Mouse (Mus musculus) hematopoietic stem cell, adult 5-6 weeks (primary cell): ENCODE results near the gene Ncf1. TPM values are rescaled to one million over a fixed set of nuclear protein-coding genes. Genes with fewer than 3 reads are reported as not detected.

ENCODE experiments used
- ATAC-seq, 2 experiments: fragments of 125-278 bp in 1 of 2; replicated peaks in 1 of 2; 2 replicates each; pipeline ENCODE4 v1.8.0; 2016 to 2017; ENCODE audit warnings: inconsistent platforms in 2 of 2, mild to moderate bottlenecking in 2 of 2, moderate number of reproducible peaks in 2 of 2, low read depth in 1 of 2, moderate TSS enrichment in 1 of 2; ENCODE audit not compliant: low FRiP score in 2 of 2, poor library complexity in 2 of 2, severe bottlenecking in 2 of 2, insufficient read depth in 1 of 2, low TSS enrichment in 1 of 2
- total RNA-seq: library from RNA; stranded (forward); fragments of 172-1452, 232-1000 nt; gene quantifications from 2 replicates; pipeline ENCODE4 v1.2.3, GENCODE M21; 2017

Ncf1 gene
- total RNA-seq, 1 experiment from 2014 or later, result 61.2 TPM

DNA sequence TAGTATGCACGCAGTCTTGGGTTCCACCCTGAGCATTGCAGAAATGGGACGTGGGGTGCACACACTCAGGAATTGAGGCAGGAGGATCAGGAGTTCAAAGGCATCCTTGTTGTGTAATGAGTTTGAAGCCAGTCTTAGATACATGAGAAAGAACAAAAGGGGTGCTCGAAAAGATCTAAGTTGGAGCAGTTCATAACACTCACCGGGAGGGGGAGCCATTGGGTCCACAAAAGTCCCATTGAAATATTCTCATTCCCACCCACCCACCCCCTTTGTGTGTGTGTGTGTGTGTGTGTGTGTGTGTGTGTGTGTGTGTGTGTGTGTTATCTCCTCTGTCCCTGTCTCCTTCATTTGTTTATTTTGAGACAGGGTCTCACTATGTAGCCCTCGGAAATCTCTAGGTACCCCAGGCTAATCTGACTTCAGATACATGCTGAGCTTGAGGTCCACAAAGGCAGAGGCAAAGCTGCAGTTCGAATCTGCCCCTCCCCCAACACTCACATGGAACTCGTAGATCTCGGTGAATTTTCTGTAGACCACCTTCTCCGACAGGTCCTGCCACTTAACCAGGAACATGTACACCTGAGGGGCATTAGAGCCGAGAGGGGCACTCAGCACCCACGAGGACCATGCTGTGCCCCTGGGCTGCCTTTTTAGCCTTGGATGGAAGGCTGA lies 1.7 kb downstream of the Ncf1 start:
- ATAC-seq, result no peak

DNA sequence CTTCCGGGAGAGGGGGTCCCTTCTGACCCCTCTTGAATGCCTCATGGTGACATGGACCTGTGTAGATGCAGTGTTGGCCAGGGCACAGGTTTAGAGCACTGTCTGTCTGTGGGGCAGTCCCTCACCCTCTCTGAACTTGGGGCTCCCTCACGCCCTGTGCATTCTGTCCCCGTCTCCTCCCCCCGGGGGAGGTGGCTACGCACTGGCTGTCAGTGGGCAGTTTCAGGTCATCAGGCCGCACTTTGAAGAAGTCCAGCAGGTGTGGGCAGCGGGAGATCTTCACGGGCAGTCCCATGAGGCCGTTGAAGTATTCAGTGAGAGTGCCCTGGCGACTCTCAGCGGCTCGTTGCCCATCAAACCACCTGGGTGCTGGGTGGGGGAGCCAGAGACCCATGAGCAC lies 2.5 kb downstream of the Ncf1 start:
- ATAC-seq, result no peak

DNA sequence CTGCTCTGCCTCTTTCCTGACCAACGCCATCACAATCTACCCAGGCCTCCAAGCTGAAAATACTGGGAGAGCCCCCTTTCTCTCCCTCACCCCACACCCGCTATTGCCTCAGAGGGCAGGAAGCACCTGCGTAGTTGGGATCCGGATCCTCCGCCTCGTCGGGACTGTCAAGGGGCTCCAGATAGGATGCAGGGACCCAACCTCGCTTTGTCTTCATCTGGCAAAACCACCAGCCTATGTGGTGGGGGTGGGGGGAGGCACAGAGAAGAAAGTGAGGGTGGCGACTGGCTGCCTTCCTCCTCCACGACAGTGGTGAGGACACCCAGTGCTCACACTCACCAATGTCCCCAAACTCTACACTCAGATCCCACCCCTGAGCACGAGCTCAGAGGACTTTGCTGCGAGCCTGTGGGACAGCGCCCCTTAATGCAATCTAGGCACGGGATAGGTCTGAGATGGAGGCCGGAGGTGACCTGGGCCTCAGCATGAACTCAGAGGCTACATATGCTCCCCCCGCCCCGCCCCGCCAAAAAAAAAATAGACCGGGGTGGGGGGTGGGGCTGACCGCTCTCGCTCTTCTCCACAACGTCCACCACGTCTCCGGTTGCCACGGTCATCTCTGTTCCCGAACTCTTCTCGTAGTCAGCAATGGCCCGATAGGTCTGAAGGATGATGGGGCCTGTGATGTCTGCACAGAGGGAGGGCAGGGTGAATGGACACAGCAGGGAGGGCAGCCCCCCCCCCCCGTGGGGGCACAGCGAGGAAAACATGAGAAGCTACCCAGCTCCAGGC lies 4.1 kb downstream of the Ncf1 start:
- ATAC-seq, result peak; percentile 38 to 44

DNA sequence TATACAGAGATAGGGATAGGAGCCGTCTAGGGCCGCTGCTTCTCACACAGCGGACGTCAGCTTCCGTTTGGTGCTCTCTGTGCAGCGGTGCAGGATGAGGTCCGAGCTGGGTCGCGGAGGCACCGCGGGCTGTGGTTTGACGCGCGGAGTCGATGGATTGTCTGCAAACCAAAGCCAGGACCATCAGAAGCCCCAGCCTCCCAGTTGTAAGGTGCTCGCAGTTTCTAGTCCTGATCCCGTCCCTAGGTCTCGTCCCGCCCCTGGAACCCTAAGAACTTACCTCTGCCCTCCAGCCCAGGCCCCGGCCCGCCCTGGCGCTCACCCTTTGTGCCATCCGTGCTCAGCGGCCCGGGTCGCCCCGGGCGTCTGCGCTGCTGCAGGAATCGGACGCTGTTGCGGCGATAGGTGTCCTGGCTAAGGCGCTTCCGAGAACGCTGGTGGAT lies 7.7 kb downstream of the Ncf1 start:
- ATAC-seq, result peak; percentile 14 to 19; a peak in 3 of 4 replicates

DNA sequence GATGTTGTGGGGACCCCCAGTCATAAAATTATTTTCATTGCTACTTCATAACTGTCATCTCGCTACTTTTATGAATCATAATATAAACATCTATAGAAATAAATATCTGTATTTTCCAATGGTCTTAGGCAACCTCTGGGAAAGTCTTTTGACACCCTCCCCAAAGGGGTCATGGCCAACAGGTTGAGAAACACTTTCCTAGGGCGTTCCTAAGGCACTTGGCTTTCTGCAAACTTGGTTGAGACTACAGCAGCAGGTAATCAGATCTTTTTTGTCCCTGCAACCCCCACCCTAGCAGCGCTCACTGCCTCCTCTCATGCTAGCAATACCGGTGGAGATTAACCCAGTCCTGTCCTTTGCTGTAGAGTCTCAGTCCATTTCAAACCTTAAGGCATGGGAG lies 8.1 kb downstream of the Ncf1 start:
- ATAC-seq, result no peak

DNA sequence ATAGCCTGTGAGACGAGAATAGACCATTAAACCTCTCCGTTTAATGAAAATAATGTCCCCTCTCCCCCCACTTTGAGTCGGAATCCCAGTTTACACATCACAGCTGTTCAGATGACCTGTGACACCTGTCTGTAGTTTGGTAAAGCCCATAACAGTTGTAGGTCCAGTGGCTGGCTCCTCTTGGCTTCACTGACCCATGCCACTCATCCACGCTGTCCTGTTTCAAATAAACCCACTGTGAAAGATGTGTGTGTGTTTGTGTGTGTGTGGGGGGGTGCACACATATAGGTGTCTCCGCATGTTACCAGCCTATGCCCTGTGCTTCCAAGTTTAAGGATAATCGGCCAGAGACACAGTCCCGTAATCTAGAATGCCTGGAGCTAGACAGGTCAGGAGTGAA lies 11.5 kb downstream of the Ncf1 start:
- ATAC-seq, result no peak

DNA sequence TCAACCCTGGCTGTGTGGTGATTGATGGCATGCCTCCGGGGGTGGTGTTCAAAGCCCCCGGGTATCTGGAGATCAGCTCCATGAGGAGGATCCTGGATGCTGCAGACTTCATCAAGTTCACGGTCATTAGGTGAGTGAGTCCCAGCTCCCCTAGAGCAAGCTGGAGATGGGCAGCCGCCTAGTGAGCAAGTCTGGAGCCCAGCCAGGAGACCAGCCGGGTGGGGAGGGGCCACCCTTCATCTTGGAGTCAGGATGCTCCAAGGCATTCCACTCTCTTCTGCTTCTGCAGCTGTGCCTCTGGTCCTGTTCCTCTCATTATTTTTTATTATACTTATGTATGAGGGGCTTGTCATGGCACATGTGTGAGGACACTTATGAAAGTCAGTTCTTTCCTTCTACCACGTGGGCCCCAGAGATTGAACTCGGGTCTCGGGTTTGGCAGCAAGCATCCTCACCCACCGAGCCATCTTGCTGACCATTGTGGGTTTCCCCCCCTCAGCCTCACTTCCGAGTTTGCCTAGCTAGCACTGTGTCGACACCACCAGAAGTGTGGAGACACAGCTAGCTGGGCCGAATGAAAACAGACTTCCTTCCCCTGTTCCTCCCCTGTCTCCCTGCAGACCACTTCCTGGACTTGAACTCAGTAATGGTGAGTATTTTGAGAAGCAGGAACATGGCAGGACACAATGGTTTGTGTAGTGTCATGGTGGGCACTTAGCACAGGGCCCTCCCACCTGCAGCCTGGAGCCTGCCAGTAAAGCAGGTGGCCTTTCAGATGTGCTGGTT lies 15.2 kb downstream of the Ncf1 start:
- peak; percentile 90 to 92 for ATAC-seq

DNA sequence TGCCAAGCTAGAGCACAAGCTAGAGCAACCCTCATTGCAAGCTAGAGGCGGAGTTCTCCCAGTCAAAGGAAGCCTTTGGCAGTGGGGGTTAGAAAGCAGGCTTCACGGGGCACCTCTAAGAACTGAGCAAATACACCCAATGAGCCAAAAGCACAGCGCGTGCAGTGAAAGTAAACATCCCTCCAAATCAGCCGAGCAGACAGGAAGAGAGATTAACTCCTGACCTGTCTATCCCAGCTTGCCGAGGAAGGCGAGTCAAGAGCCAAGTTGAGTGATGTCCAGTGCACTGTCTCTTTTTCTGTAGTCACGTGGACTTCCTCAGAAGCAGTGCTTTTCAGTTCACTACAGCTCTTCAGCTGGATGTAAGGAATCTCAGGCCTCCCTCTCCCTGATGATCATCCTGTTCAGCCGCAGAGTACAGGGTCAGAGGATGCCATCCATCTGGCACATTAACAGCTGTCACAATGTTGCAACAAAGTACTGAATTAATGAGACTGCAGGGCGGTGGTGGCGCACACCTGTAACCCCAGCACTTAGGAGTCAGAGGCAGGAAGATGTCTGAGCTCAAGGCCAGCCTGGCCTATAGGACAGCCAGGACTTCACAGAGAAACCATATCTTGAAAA lies 19.4 kb downstream of the Ncf1 start:
- no peak for ATAC-seq

DNA sequence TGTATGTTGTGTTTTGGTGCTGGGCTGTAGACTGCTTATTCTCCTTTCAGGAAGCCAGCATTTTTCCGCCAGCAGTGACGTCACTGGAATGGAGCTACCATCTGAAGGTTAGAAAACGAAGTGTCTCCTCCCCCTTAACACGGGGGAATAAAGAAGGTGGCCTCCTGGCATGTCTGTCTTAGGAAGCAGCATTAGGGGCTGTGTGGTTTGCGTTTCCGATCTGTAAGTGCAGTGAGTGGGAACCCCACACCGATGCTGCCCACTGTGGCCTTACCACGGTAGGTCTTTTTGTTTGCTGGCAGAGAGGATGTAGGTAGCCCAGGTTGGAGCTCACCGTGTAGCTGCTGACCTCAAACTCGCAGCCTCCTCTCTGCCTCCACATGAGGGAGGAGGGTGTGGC lies 22.7 kb downstream of the Ncf1 start:
- peak; percentile 61 to 78 for ATAC-seq

DNA sequence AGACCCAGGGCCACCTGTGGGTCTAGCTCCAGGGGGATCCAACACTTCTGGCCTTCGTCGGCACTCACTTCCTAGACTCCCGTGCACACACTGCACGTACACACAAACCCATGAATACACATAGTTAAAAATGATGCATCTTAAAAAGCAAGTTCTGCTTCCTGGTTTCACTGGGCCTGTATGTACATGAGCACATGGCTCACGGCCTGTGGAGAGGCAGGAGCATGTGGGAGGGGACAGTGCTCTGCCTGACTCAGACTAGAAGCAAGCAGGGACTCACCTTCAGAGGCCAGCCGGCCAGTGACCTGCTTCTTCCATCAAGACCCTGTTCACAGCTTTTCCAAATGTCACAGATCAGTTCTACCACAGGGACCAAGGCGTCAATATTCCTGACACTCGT lies 35.8 kb downstream of the Ncf1 start:
- ATAC-seq, result no peak

DNA sequence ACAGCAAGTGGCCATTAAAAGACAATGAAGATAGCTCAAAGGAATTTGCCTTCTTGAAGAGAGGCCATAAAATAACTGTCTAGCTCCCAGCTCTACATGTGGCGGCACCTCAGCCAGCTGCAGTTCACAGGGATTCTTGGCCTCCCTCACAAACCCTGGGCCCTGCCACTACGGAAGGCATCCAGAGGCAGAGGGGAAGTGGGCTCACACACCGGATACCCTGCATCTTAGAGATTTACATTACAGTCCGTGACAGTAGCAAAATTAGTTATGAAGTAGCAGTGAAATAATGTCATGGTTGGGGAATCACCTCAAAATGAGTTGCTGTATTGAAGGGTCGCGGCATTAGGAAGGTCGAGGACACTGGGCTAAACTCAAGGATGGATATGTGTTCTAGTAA lies 40.9 kb downstream of the Ncf1 start:
- ATAC-seq, result peak; percentile 77 to 92

DNA sequence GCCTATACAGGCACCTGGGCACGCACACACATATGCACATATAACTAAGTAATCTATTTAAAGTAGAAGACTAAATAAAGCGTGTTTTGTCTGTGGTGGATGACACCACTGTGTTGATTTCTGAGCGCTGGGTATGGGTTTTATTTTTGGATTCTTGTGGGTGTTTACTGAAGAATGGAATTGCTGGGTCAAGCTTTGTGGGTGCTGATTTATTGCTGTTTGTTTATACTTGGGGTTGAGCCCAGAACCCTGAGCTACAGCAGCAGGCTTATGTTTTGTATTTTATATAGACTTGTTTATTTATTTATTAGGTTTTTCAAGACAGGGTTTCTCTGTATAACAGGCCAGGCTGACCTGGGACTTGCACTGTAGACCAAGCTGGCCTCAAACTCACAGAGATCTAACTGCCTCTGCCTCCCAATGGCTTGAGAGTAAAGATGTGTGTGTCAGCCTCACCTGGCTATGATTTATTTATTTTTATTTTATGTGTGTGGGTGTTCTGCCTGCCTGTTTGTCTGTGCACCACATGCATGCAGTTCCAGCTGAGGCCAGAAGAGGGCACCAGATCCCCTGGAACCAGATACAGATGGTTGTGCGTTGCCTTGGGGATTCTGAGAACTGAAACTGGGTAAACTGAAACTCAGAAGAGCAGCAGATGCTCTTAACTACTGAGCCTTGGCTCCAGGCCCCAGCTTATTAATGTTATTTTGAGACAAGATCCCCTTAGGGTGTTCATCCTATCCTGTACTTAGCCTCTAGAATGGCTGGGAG lies 42.3 kb downstream of the Ncf1 start:
- ATAC-seq, result no peak

DNA sequence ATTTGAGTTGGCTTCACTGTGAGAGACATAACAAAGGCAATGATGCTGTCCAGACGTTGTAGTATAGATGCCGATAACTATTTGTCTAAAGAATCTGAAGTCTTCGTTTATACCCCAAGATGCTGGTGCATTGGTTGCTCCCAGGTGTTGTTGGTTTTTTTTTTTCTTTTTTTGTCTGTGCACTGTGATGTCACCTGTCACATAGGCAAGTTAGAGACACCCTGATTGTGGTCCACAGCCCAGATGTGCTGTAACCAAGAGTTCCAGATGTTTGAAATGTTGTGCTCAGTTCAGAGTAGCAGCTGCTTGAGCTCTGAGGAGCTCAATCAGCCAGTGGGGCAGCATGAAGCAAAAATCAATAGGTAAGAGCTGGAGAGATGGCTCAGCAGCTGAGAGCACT lies 43.4 kb downstream of the Ncf1 start:
- ATAC-seq, result no peak

DNA sequence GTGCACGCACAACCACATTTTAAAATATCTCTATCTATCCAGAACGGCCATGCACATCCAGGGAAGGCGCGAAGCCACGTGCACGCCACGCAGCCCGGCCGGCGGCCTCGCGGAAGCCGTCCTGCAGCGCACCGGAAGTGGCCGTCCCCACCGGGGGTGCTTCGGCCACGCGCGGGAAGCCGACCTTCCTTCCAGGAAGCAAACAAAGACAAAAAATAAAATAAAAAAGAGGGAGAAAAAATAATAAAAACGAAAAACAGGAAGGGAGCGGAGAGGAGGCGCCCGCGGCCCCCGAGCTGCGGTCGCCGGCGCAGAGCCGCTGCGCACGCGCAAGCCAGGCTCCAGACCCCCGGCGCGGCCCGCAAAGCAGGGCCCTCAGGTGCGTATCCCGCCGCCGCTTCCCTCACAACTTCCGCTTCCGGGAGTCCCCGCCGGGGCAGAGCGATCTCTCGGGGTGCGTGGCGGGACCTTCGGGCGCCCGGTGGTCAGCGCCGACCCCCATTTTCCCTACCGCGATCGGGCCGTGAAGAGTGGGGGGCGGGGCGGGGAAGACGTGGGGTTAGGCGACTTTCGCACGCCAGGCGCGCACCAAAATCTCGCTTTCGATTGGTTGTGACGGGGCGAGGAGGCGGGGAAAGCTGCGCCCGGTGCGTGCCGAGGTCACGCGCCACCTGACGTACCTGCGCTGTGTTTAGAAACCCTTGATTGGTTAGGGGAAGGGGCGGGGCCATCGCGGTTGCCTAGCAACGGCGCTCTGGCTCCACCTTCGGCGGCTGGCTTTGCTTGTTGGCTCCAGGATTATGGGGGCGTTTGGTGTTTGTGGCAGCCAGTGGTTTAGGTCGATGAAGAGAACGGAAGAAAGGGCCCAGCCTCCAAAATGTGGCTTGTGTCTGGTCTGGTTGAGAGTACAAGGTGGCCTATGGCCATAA lies 45.3 kb downstream of the Ncf1 start, which contains the start of gene Gtf2ird2:
Gtf2ird2 (plus strand) TSS at position 140 of the 929 bp plus-strand sequence.
- peak; percentile 77 to 86 for ATAC-seq

DNA sequence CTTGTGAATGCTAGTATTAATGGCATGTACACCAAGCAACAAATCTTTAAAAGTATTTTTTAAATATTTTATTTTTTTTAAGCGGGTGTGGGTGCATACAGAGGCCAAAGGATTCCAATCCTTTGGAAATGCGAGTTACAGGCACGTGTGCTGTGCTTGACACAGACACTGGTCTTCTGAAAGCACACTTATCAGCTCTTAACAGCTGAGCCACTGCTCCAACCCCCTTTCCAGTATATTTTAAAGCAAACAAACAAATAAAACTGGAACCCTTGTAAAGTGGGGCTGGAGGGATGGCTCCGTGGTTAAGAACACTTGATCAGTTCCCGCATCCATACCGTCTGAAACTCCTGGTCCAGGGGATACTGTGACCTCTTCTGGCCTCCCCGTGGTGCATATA lies 46.3 kb downstream of the Ncf1 start:
- no peak for ATAC-seq

DNA sequence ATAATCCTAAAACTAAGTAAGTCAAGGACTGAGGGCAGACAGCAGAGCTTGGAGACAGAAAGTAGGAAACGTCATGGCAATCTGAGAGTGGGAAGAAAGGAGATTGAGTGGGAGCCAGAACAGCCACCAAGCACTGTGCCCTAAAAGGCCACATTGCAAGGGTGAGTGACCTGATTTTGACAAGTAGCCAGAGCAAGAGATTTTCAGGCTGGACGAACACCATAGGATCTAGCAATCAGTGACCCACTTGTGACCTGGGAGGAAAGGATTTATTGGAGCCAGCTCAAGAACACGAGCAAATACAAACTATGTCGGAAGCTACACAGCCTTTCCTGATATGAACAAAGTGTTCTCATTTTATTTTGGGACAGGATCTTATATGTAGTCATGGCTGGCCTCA lies 46.7 kb downstream of the Ncf1 start:
- ATAC-seq, result no peak
